Mouse (Mus musculus): ENCODE data around the gene Pigp. TPM values are rescaled to one million over a fixed set of nuclear protein-coding genes. Genes with fewer than 3 reads are reported as not detected.

Gene Pigp
- 100 to 1,000 TPM; 165 to 185 TPM for total RNA-seq (2021)
- long read RNA-seq, experiment 1, transcript Pigp-202 (5 exons, 745 nt): major isoform, 132 of 166 reads
- long read RNA-seq, experiment 1, transcript Pigp-208 (5 exons, 548 nt): minor isoform, 6 of 166 reads
- long read RNA-seq, experiment 1, transcript Pigp-203 (5 exons, 966 nt): minor isoform, 13 of 166 reads
- long read RNA-seq, experiment 1, partial matches to known transcripts: 1 of 166 reads
- long read RNA-seq, experiment 1, other reads (novel, unspliced or antisense): 9 of 166 reads
- long read RNA-seq, experiment 2, transcript Pigp-202 (5 exons, 745 nt): major isoform, 110 of 133 reads
- long read RNA-seq, experiment 2, partial matches to known transcripts: 0 of 133 reads
- long read RNA-seq, experiment 2, other reads (novel, unspliced or antisense): 11 of 133 reads

- peak; percentile 60 for DNase-seq (ENCODE audit: low spot score)
These were observed at the start of gene Pigp for GRCm38 (mm10) chr16:94371301-94371931. TSS of gene Pigp (minus strand) at chr16:94371842.

- no peak for DNase-seq (ENCODE audit: low spot score)
These were observed 48.9 kb upstream of the Pigp start for GRCm38 (mm10) chr16:94420498-94420897.

- DNase-seq (ENCODE audit: low spot score): no peak
These were observed 42.5 kb upstream of the Pigp start for GRCm38 (mm10) chr16:94414151-94414550.

DNA sequence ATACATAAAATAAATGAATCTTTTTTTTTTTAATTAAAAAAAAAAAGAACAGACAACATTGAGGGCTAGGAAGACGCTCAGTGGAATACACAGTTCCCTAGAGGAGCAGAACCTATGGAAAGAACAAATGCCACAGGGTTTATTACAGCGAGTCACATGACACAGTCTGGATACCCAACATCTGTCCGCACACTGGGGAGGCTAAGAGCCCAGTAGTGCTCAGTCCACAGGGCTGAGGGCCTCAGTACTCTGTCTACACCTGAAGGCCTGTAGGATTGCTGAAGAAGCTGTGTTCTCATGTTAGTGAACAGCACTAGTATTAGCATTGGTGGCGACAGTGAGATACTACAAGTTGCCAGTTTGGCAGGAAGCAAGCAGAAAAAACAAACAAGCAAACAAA lies 41.1 kb upstream of the Pigp start:
- no peak for DNase-seq (ENCODE audit: low spot score)

DNA sequence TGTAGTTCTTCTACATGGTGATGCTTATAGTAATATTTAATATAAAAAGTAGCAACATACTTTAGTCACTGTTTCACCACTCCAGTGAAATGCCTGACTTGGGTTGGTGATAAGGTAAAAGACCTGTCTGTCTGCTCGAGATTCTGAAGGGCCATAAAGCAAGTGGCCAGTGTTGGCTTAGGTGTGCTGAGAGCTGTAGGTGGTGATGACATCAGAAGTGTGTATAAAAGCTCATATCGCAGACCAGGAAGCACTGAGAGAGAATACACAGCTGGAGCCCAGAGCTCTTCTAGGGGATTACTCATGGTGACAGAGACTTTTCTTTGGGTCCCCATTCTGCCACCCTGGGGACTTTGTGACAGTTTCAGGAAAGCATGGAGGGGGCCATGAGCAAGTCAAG lies 40.6 kb upstream of the Pigp start:
- DNase-seq (ENCODE audit: low spot score): no peak

DNA sequence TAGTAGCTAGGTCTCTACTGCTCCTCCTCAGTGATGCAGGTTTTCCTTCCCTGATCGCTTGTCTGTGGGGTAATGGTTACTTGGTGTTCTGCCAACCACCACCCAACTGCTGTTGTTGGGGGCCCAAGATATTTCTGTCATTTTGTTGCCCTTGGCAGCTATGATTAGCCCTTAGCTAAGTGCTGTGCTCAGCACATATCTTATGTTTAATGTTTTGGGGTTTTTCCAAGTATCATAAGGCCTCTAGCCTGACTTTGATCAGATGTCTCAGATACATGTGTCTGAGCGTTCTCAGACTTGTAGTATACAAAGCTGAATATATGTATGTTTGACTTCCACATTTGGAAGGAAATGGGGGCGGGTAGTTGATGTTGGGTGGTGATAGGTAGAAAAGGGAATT lies 39.6 kb upstream of the Pigp start:
- peak; percentile 53 for DNase-seq (ENCODE audit: low spot score)

- DNase-seq (ENCODE audit: low spot score): peak; percentile 12
These were observed 30.5 kb upstream of the Pigp start for GRCm38 (mm10) chr16:94402185-94402584.

DNA sequence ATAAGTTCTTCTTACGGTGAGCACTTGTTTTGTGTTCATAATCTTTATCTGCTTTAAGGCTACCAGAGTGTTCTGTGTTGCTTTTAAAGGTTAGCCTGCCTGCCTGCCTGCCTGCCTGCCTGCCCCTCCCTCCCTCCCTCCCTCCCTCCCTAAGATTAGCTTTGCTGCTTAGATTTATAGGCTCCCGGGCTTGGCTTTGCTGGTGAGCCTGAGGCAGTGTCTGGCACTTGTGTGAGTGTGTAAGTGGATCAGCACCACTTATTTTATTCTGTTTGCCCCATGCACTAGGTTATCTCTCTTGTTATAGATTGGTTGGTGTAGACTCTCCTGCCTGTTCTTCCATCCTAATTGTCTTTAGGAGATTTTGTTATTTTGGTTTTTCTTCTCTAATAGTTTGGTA lies 30.0 kb upstream of the Pigp start:
- DNase-seq (ENCODE audit: low spot score): peak; percentile 42

DNA sequence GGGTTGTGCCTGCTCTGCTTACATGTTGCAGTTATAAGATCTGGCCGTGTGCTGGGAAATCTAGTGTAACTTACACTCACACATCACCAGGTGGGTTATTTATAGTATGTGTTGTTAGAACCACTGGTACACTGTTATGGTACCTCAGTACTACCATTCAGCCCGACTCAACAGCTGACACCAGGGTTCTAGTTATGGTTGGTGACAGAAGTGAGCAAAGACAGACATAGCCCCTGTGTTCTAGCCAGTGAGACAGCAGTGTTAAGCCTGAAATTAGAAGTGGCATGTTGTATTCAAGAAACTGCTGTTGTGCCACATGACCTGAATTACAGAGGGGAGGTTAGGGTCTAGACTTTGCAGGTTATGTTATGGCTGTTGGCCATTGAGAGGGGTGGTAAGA lies 27.5 kb upstream of the Pigp start:
- peak; percentile 19 for DNase-seq (ENCODE audit: low spot score)

GRCm38 (mm10) chr16:94396641-94397040 lies 25.0 kb upstream of the Pigp start:
- DNase-seq (ENCODE audit: low spot score): no peak

GRCm38 (mm10) chr16:94395051-94395450 lies 23.4 kb upstream of the Pigp start:
- peak; percentile 13 for DNase-seq (ENCODE audit: low spot score)

- no peak for DNase-seq (ENCODE audit: low spot score)
These were observed 20.7 kb upstream of the Pigp start for GRCm38 (mm10) chr16:94392299-94392698.

- DNase-seq (ENCODE audit: low spot score): no peak
These were observed 16.0 kb upstream of the Pigp start for GRCm38 (mm10) chr16:94387690-94388089.

GRCm38 (mm10) chr16:94383277-94383676 lies 11.6 kb upstream of the Pigp start:
- no peak for DNase-seq (ENCODE audit: low spot score)

DNA sequence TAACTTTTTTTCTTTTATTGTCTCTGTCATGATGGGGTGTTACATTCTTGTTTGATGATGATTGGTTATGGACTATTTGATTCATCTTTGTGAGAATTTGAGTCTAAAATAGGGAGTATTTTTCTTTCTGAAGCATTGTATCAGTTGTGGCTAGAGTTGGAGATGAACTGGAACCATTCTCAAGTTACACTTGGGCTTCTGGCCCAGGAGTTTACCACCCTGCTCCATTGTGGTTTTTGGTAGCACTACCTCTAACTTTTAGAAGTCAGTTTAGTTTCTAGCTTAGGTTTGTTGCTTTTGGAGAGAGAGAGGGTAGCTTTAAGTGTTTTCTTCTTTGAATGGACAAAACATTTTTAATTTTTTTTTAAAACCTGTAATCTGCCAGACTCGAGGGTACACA lies 7.7 kb upstream of the Pigp start:
- no peak for DNase-seq (ENCODE audit: low spot score)

- peak; percentile 57 for DNase-seq (ENCODE audit: low spot score)
These were observed 734 bp downstream of the Pigp start for GRCm38 (mm10) chr16:94370915-94371300.

DNA sequence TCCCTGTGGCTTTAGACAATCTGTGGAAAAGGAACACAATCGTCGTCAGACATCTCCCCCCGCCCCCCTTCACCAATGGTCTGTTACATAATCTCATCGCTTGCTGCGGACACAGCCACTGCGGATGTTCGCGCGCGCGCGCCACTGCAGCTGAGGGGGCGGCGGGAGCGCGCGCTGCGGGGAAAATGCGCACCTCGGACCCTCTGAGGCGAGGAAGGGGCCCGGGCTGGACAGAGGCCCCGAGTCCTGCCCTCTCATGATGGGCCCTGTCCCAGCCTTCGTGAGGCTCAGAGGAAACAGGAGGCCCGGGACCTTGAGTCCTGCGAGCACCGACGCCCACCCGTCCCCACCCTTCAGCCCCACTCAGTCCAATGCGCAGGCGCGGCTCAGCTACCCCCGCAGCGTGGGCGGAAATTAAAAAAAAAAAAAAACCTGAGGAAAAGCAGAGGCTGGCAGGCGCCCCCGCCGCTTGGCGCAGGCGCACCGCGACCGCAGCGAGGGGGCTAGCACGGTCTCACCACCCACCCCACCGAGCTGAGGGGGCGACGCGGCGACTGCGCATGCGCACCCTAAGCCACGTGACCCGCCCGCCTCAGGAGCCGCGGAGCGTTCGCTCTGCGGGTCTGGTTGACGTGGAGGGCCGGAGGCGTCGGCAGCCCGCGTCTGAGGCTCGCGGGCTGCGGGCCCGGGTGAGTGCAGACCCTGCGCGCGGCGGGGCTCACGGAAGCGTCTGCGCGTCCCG lies 1.3 kb downstream of the Pigp start, which contains the start of gene Ttc3:
Gene Ttc3, plus strand, starts transcription at position 446 of the 742 bp plus-strand sequence.
- peak; percentile 88 for DNase-seq (ENCODE audit: low spot score)

DNA sequence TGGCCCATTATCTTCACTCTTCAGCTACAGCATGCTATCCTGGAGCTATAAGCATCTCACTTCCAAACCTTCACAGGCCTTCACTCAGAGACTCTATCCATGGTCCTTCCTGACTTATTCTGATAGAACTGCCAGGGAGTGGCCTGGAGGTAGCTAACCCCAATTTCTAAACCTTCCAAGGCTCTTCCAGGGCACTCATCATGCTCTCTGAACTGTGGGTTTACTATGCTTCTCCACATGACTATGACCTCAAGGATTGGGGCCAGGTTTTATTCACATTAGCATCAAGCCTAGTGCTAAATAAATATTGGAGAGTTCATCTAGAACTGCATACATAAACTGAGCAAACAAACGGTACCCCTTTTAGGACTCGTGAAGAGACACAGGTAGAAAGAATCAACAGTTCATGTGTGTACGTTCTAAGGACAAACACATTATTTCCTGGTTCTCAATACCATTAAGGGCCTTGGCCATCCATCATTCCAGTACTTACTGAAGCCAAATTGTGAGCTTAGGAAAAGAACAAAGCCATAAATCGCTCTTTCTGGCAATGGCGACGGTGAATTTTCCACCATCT lies 2.0 kb downstream of the Pigp start:
- DNase-seq (ENCODE audit: low spot score): no peak

GRCm38 (mm10) chr16:94365435-94365834 lies 6.2 kb downstream of the Pigp start:
- no peak for DNase-seq (ENCODE audit: low spot score)

DNA sequence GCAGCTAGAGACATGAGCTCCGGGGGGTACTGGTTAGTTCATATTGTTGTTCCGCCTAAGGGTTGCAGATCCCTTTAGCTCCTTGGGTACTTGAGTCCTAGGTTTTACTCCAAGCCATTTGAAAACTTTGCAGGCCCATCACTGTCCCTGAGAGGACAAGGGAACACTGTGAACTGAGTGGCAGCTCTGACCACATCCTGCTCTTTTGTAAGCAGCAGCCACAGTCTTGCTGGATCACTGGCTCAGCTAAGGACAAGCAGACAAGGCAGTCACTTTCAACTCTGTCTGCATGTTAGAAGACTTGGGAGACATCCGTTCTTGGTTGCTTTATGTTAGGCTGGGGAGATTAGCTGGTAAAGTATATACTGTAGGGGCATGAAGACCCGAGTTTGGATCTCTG lies 7.8 kb downstream of the Pigp start:
- DNase-seq (ENCODE audit: low spot score): no peak

DNA sequence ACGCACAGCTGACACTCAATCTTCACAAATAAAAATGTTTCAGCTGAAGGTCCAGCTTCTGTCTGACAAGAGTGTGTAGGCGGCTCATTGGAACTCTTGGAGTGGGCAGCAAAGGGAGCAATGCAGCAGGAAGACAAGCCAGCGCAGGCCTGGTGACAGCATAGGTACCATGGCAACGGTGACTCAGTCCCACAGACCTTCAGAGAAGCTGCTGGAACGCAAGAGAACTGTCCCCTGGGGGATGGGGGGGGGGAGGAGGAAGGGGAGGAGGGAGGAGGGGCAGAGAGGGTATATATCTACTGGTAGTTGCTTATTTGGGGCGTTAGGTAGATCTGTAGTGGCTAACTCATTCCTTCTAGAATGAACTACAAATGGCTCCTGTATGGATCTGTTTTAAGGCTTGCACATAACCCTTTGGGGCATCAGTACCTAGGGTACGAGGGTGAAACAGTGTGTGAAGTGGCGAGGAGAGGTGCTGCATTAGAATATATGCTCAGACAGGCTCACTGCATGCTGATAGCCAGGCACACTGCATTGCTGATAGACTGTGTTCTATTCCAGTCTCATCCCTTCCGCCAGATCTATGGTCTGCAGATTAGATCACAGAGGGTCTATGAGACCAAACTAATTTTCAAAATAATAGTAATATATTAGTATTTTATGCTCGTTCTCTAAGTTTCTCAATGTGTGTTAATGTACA lies 9.3 kb downstream of the Pigp start:
- no peak for DNase-seq (ENCODE audit: low spot score)
